Mouse (Mus musculus) lung, adult 2 months (tissue): Measurements from ENCODE around the gene Slc25a22.

Experiments used
- CTCF ChIP-seq: fragments of 200-500 bp; IDR thresholded peaks from 2 replicates; pipeline ENCODE4 v1.5.1; 2011; ENCODE audit warnings: mild to moderate bottlenecking, low read length, control low read depth; ENCODE audit not compliant: insufficient read depth
- POLR2A ChIP-seq: fragments of 200-500 bp; IDR thresholded peaks from 2 replicates; pipeline ENCODE4 v1.6.1; 2011; ENCODE audit warnings: low read depth, mild to moderate bottlenecking, control low read depth, low read length, borderline replicate concordance; ENCODE audit errors: extremely low read depth

GRCm38 (mm10) chr7:141456739-141457138 is 19.0 kb upstream of the Slc25a22 start:
- TF ChIP-seq POLR2A (no peak), CTCF (no peak)
